ENCODE assay signal across 27 mouse cellular contexts in the genomic region with DNA sequence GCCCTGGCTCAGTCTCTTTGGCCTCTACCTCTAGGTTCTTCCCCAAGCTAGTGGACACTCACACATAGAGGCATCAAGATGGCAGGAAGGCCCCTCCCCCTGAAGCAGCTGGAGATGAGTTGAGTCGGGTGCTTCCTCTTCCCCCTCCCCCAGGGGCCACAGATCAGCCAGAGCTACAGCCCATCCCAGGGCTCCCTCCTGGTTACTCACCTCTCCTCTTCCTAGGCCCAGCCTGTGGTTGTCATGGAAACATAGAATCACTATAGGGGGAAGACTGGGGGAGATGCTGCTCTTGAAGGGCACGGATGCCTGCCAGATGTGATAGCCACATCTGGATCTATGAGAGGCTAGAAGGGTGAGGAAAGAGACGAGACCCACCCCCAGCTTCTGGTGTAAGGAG. TPM values are rescaled to one million over a fixed set of nuclear protein-coding genes. Genes with fewer than 3 reads are reported as not detected.
DNase-seq lines count a peak whose midpoint lies in the region; ATAC-seq and TF ChIP-seq lines count a peak whose summit lies in the region.
"Had no signal": no experiment of that assay in that cellular context is flagged by ENCODE, and none has a peak within 500 bp of the region (broad histone marks: within the 10 kb centered on the region; RNA-seq: fewer than 3 reads in every experiment).

No protein-coding gene starts in this region.

- H3K4me1 ChIP-seq in midbrain, embryonic 14.5 days (ENCODE audit: control insufficient read depth, insufficient read depth, low read length), result peaks cover 12% of the 10 kb centered on the region; the same call in 1 of the 2 replicates
- H3K4me1 ChIP-seq in midbrain, embryonic 10.5 days, result peaks cover 40% of the 10 kb centered on the region
- H3K4me1 ChIP-seq in ES-Bruce4 (ENCODE audit: control insufficient read depth, insufficient read depth, low read length), result peaks cover 21% of the 10 kb centered on the region

- TF ChIP-seq EP300 in ES-Bruce4 (IDR thresholded peaks at IDR 0.05; ENCODE audit: insufficient read depth, low read depth, low read length), result no peak

- no peak for TF ChIP-seq POLR2A in ES-Bruce4 (IDR thresholded peaks at IDR 0.05; ENCODE audit: insufficient read depth, low read length)

- ATAC-seq in midbrain, embryonic 14.5 days (ENCODE audit: low FRiP score, low TSS enrichment), result no peak
- ATAC-seq: forebrain, embryonic 13.5 days; forebrain, embryonic 16.5 days had no signal

- no peak overlapping the region for H3K27ac ChIP-seq in midbrain, embryonic 14.5 days (replicated peaks; ENCODE audit: low read depth, low read length)
- no peak overlapping the region for H3K27ac ChIP-seq in midbrain, embryonic 10.5 days (replicated peaks)
- H3K27ac ChIP-seq in ES-Bruce4 (ENCODE audit: insufficient read depth, low read length), result 0 out of 2 replicates have a peak overlapping the region, but pooled peaks have one; percentile 17
- H3K27ac ChIP-seq: forebrain, embryonic 10.5 days; forebrain, embryonic 13.5 days; heart, embryonic 10.5 days; heart, embryonic 13.5 days; hindbrain, embryonic 12.5 days; hindbrain, embryonic 15.5 days had no signal

- 25% methylated on average over 3 of the region's 3 CpGs for WGBS in midbrain, embryonic 14.5 days
- WGBS in midbrain, embryonic 10.5 days, result 39% methylated on average over 3 of the region's 3 CpGs

- H3K9me3 ChIP-seq in midbrain, embryonic 14.5 days (ENCODE audit: control insufficient read depth, low read length), result no peaks in the 10 kb centered on the region
- no peaks in the 10 kb centered on the region for H3K9me3 ChIP-seq in midbrain, embryonic 10.5 days (replicated peaks)
- H3K9me3 ChIP-seq in ES-Bruce4 (replicated peaks; ENCODE audit: control insufficient read depth, insufficient read depth, low read length, poor library complexity, severe bottlenecking), result no peaks in the 10 kb centered on the region
- H3K9me3 ChIP-seq: forebrain, embryonic 10.5 days; forebrain, embryonic 13.5 days; heart, embryonic 10.5 days; heart, embryonic 13.5 days; hindbrain, embryonic 12.5 days; hindbrain, embryonic 15.5 days had no signal

- intact Hi-C loops in left cerebral cortex, postnatal 14 days (cut with DNase I), result no loop called here
- intact Hi-C loops in left cerebral cortex, postnatal 4 days (cut with DNase I), result no loop called here

- H3K4me3 ChIP-seq in midbrain, embryonic 14.5 days (replicated peaks; ENCODE audit: low read depth, low read length), result no peak overlapping the region
- no peak overlapping the region for H3K4me3 ChIP-seq in midbrain, embryonic 10.5 days
- no peak overlapping the region for H3K4me3 ChIP-seq in ES-Bruce4 (ENCODE audit: low read depth, low read length)
- H3K4me3 ChIP-seq: forebrain, embryonic 10.5 days; forebrain, embryonic 13.5 days; heart, adult 2 months; heart, embryonic 10.5 days; heart, embryonic 13.5 days; hindbrain, embryonic 12.5 days; hindbrain, embryonic 15.5 days had no signal

- TF ChIP-seq CTCF in ES-Bruce4 (IDR thresholded peaks at IDR 0.05; ENCODE audit: low read depth, low read length), result no peak

- no peak overlapping the region for H3K9ac ChIP-seq in midbrain, embryonic 14.5 days (replicated peaks; ENCODE audit: low read length)
- no peak overlapping the region for H3K9ac ChIP-seq in ES-Bruce4 (ENCODE audit: low read depth, poor library complexity, severe bottlenecking)
- H3K9ac ChIP-seq: forebrain, embryonic 13.5 days; heart, embryonic 13.5 days; hindbrain, embryonic 12.5 days; hindbrain, embryonic 15.5 days had no signal

- no peak overlapping the region for H3K4me2 ChIP-seq in midbrain, embryonic 14.5 days (ENCODE audit: low read length)
- H3K4me2 ChIP-seq: forebrain, embryonic 13.5 days; heart, embryonic 13.5 days; hindbrain, embryonic 12.5 days; hindbrain, embryonic 15.5 days had no signal

- peaks cover 17% of the 10 kb centered on the region for H3K27me3 ChIP-seq in midbrain, embryonic 14.5 days (ENCODE audit: control insufficient read depth, insufficient read depth, low read length)
- peaks cover 62% of the 10 kb centered on the region for H3K27me3 ChIP-seq in midbrain, embryonic 10.5 days (ENCODE audit: low read depth, poor library complexity, severe bottlenecking)
- H3K27me3 ChIP-seq in ES-Bruce4 (ENCODE audit: control insufficient read depth, insufficient read depth, low read length, poor library complexity, severe bottlenecking), result no peaks in the 10 kb centered on the region

- DNase-seq in midbrain, embryonic 14.5 days, result peak; percentile 44
- no peak for DNase-seq in midbrain, embryonic 10.5 days (ENCODE audit: low spot score)
- DNase-seq in R1 (ENCODE audit: low read depth, low spot score), result peak; percentile 85
- DNase-seq in yolk sac, embryonic 10.5 days (ENCODE audit: low spot score), result no peak
- DNase-seq in left cerebral cortex, postnatal 14 days (ENCODE audit: low spot score in 2 of 2), result no peak
- no peak for DNase-seq in left cerebral cortex, postnatal 4 days
- DNase-seq: adrenal gland, postnatal 10 days; adrenal gland, postnatal 36 days; cerebellum, adult 18-20 months; cerebellum, adult 9-10 months; cerebellum, postnatal 14 days; gastrocnemius, postnatal 10 days; gastrocnemius, postnatal 36 days; heart, adult 2 months had no signal

- no peaks in the 10 kb centered on the region for H3K36me3 ChIP-seq in midbrain, embryonic 14.5 days (ENCODE audit: control insufficient read depth, insufficient read depth, low read length)
- no peaks in the 10 kb centered on the region for H3K36me3 ChIP-seq in midbrain, embryonic 10.5 days
- H3K36me3 ChIP-seq in ES-Bruce4 (ENCODE audit: control insufficient read depth, insufficient read depth, low read length, poor library complexity, severe bottlenecking), result no peaks in the 10 kb centered on the region
- H3K36me3 ChIP-seq: forebrain, embryonic 10.5 days; heart, embryonic 10.5 days; heart, embryonic 13.5 days; hindbrain, embryonic 12.5 days; hindbrain, embryonic 15.5 days had no signal

RNA-seq across cellular contexts. Expression of a gene that starts 3.6 kb away (rescaled TPM):
- 170 and 260 TPM in 2 replicates for polyA plus RNA-seq in midbrain, embryonic 14.5 days (2014; fragmentation: Nextera tagmentation; extraction: Ambion mirVana)
- polyA plus RNA-seq in midbrain, embryonic 10.5 days (2016; fragmentation: Nextera tagmentation; extraction: Ambion mirVana), result 7.2 and 11.0 TPM in 2 replicates
- 803 and 870 TPM in 2 replicates for polyA plus RNA-seq in ES-Bruce4 (2011; ENCODE audit: insufficient read depth, insufficient read length, low read depth, missing spikeins)
- 100 to 1,000 TPM; 198 to 207 TPM for total RNA-seq in left cerebral cortex, postnatal 14 days (2021)
- 100 to 1,000 TPM; 192 to 199 TPM for total RNA-seq in left cerebral cortex, postnatal 4 days (2021)
- total RNA-seq: granulocyte monocyte progenitor cell, adult 5-6 weeks; hematopoietic stem cell, adult 5-6 weeks; MEL had no signal

RNA-seq across cellular contexts. Expression of a gene that starts 3.7 kb away (rescaled TPM):
- polyA plus RNA-seq in midbrain, embryonic 14.5 days (2014; fragmentation: Nextera tagmentation; extraction: Ambion mirVana), result 0.65 TPM in 1 of 2 replicates, not detected in the other
- polyA plus RNA-seq in midbrain, embryonic 10.5 days (2016; fragmentation: Nextera tagmentation; extraction: Ambion mirVana), result not detected in 2 replicates
- not detected in 2 replicates for polyA plus RNA-seq in ES-Bruce4 (2011; ENCODE audit: insufficient read depth, insufficient read length, low read depth, missing spikeins)
- total RNA-seq in left cerebral cortex, postnatal 14 days (2021), result not detected
- 1 to 10 TPM; 1.0 to 1.7 TPM for total RNA-seq in left cerebral cortex, postnatal 4 days (2021)
- total RNA-seq: adrenal gland, adult 18-20 months; adrenal gland, postnatal 36 days; gastrocnemius, postnatal 10 days; granulocyte monocyte progenitor cell, adult 5-6 weeks; heart, adult 2 months; hematopoietic stem cell, adult 5-6 weeks; MEL had no signal
- polyA plus RNA-seq: embryonic facial prominence, embryonic 14.5 days; forebrain, embryonic 10.5 days had no signal

RNA-seq across cellular contexts. Expression of a gene that starts 25.7 kb away (rescaled TPM):
- polyA plus RNA-seq in midbrain, embryonic 14.5 days (2014; fragmentation: Nextera tagmentation; extraction: Ambion mirVana), result 49.2 and 52.1 TPM in 2 replicates
- polyA plus RNA-seq in midbrain, embryonic 10.5 days (2016; fragmentation: Nextera tagmentation; extraction: Ambion mirVana), result 40.1 and 59.3 TPM in 2 replicates
- polyA plus RNA-seq in ES-Bruce4 (2011; ENCODE audit: insufficient read depth, insufficient read length, low read depth, missing spikeins), result 12.9 and 15.2 TPM in 2 replicates
- 1 to 10 TPM; 3.5 to 3.8 TPM for total RNA-seq in left cerebral cortex, postnatal 14 days (2021)
- 1 to 10 TPM; 8.5 to 9.2 TPM for total RNA-seq in left cerebral cortex, postnatal 4 days (2021)
- total RNA-seq: granulocyte monocyte progenitor cell, adult 5-6 weeks; hematopoietic stem cell, adult 5-6 weeks; MEL had no signal

RNA-seq across cellular contexts. Expression of a gene that starts 55.0 kb away (rescaled TPM):
- 98.7 and 101 TPM in 2 replicates for polyA plus RNA-seq in midbrain, embryonic 14.5 days (2014; fragmentation: Nextera tagmentation; extraction: Ambion mirVana)
- polyA plus RNA-seq in midbrain, embryonic 10.5 days (2016; fragmentation: Nextera tagmentation; extraction: Ambion mirVana), result 69.2 and 73.3 TPM in 2 replicates
- polyA plus RNA-seq in ES-Bruce4 (2011; ENCODE audit: insufficient read depth, insufficient read length, low read depth, missing spikeins), result 21.3 and 25.1 TPM in 2 replicates
- total RNA-seq in left cerebral cortex, postnatal 14 days (2021), result 10 to 100 TPM; 57.9 to 61.8 TPM
- total RNA-seq in left cerebral cortex, postnatal 4 days (2021), result 10 to 100 TPM; 50.7 to 54.9 TPM

RNA-seq across cellular contexts. Expression of a gene that starts 55.2 kb away (rescaled TPM):
- 98.8 and 113 TPM in 2 replicates for polyA plus RNA-seq in midbrain, embryonic 14.5 days (2014; fragmentation: Nextera tagmentation; extraction: Ambion mirVana)
- polyA plus RNA-seq in midbrain, embryonic 10.5 days (2016; fragmentation: Nextera tagmentation; extraction: Ambion mirVana), result 226 and 229 TPM in 2 replicates
- polyA plus RNA-seq in ES-Bruce4 (2011; ENCODE audit: insufficient read depth, insufficient read length, low read depth, missing spikeins), result 84.2 and 88.4 TPM in 2 replicates
- total RNA-seq in left cerebral cortex, postnatal 14 days (2021), result 10 to 100 TPM; 23.5 to 26.3 TPM
- 10 to 100 TPM; 42.4 to 46.1 TPM for total RNA-seq in left cerebral cortex, postnatal 4 days (2021)

Comparison
In these comparisons a context has a peak if more than half of its experiments do, and no peak if none do; other contexts are left out.
1. DNase-seq: peak in midbrain, embryonic 14.5 days (single experiment) and R1 (single experiment); none in midbrain, embryonic 10.5 days (single experiment), yolk sac, embryonic 10.5 days (single experiment), left cerebral cortex, postnatal 14 days (0 of 2) and left cerebral cortex, postnatal 4 days (single experiment).
2. RNA of a gene that starts 3.6 kb away (polyA plus RNA-seq): 803 to 870 TPM in ES-Bruce4 and 170 to 260 TPM in midbrain, embryonic 14.5 days; 7.2 to 11.0 TPM in midbrain, embryonic 10.5 days; every median in the first group is over 10 times any median in the second.